Mouse (Mus musculus): Measurements from ENCODE around the gene Gp5. TPM values are rescaled to one million over a fixed set of nuclear protein-coding genes. Genes with fewer than 3 reads are reported as not detected.
A peak's percentile ranks its signal among the peaks of the same experiment; 100 is the strongest.

Gene Gp5
- polyA plus RNA-seq, 1 experiment from 2014 or later = 0.80 TPM

- Histone ChIP-seq H3K9me3 (ENCODE audit: control insufficient read depth, low read length) (no peaks in the 10 kb centered on the region), H3K27ac (ENCODE audit: low read depth) (no peak overlapping the region), H3K4me3 (ENCODE audit: low read depth, low read length) (no peak overlapping the region), H3K4me2 (ENCODE audit: low read length) (no peak overlapping the region), H3K9ac (ENCODE audit: low read length) (no peak overlapping the region), H3K4me1 (replicated peaks; ENCODE audit: control insufficient read depth, insufficient read depth, low read length) (peaks cover 12% of the 10 kb centered on the region), H3K36me3 (ENCODE audit: control insufficient read depth, insufficient read depth, low read length) (no peaks in the 10 kb centered on the region), H3K27me3 (replicated peaks; ENCODE audit: control insufficient read depth, insufficient read depth, low read length) (peaks cover 44% of the 10 kb centered on the region)
- 87% methylated on average over 4 of the region's 4 CpGs for WGBS
- ATAC-seq (replicated peaks; ENCODE audit: low FRiP score, low TSS enrichment, low read depth) (no peak), DNase-seq (ENCODE audit: low spot score) (no peak)
These were observed 4.5 kb downstream of the Gp5 start for GRCm38 (mm10) chr16:30306102-30306501.

GRCm38 (mm10) chr16:30304236-30304635 is 6.3 kb downstream of the Gp5 start:
- DNase-seq (ENCODE audit: low spot score) = no peak
- no peak overlapping the region for H3K9ac ChIP-seq (ENCODE audit: low read length)

GRCm38 (mm10) chr16:30303411-30303810 is 7.2 kb downstream of the Gp5 start:
- Histone ChIP-seq H3K4me1 (replicated peaks; ENCODE audit: control insufficient read depth, insufficient read depth, low read length) (peaks cover 4% of the 10 kb centered on the region), H3K4me3 (ENCODE audit: low read depth, low read length) (no peak overlapping the region), H3K9ac (ENCODE audit: low read length) (no peak overlapping the region), H3K27ac (ENCODE audit: low read depth) (no peak overlapping the region), H3K27me3 (replicated peaks; ENCODE audit: control insufficient read depth, insufficient read depth, low read length) (peaks cover 22% of the 10 kb centered on the region), H3K36me3 (ENCODE audit: control insufficient read depth, insufficient read depth, low read length) (no peaks in the 10 kb centered on the region), H3K4me2 (ENCODE audit: low read length) (no peak overlapping the region), H3K9me3 (ENCODE audit: control insufficient read depth, low read length) (no peaks in the 10 kb centered on the region)
- 76% methylated on average over 2 of the region's 2 CpGs for WGBS
- peak; percentile 45 for DNase-seq (ENCODE audit: low spot score)
- ATAC-seq (replicated peaks; ENCODE audit: low FRiP score, low TSS enrichment, low read depth) = no peak

More at GRCm38 (mm10) chr16:30304236-30304635, 6.3 kb downstream of the Gp5 start:
- 51% methylated on average over 5 of the region's 5 CpGs for WGBS
- H3K27me3 ChIP-seq (replicated peaks; ENCODE audit: control insufficient read depth, insufficient read depth, low read length) = peaks cover 29% of the 10 kb centered on the region
- H3K27ac ChIP-seq (ENCODE audit: low read depth) = no peak overlapping the region
- no peaks in the 10 kb centered on the region for H3K36me3 ChIP-seq (ENCODE audit: control insufficient read depth, insufficient read depth, low read length)
- H3K9me3 ChIP-seq (ENCODE audit: control insufficient read depth, low read length) = no peaks in the 10 kb centered on the region
- H3K4me3 ChIP-seq (ENCODE audit: low read depth, low read length) = no peak overlapping the region
- peaks cover 7% of the 10 kb centered on the region for H3K4me1 ChIP-seq (replicated peaks; ENCODE audit: control insufficient read depth, insufficient read depth, low read length)
- H3K4me2 ChIP-seq (ENCODE audit: low read length) = no peak overlapping the region
- no peak for ATAC-seq (replicated peaks; ENCODE audit: low FRiP score, low TSS enrichment, low read depth)

GRCm38 (mm10) chr16:30302686-30303085 is 7.9 kb downstream of the Gp5 start:
- no peak overlapping the region for H3K4me2 ChIP-seq (ENCODE audit: low read length)
- no peak overlapping the region for H3K27ac ChIP-seq (ENCODE audit: low read depth)
- DNase-seq (ENCODE audit: low spot score) = peak; percentile 21
- no peak for ATAC-seq (replicated peaks; ENCODE audit: low FRiP score, low TSS enrichment, low read depth)
- no peaks in the 10 kb centered on the region for H3K36me3 ChIP-seq (ENCODE audit: control insufficient read depth, insufficient read depth, low read length)
- H3K27me3 ChIP-seq (replicated peaks; ENCODE audit: control insufficient read depth, insufficient read depth, low read length) = peaks cover 14% of the 10 kb centered on the region
- no peak overlapping the region for H3K4me3 ChIP-seq (ENCODE audit: low read depth, low read length)
- WGBS = 81% methylated on average over 6 of the region's 6 CpGs
- no peak overlapping the region for H3K9ac ChIP-seq (ENCODE audit: low read length)
- no peaks in the 10 kb centered on the region for H3K4me1 ChIP-seq (replicated peaks; ENCODE audit: control insufficient read depth, insufficient read depth, low read length)
- no peaks in the 10 kb centered on the region for H3K9me3 ChIP-seq (ENCODE audit: control insufficient read depth, low read length)

- no peaks in the 10 kb centered on the region for H3K36me3 ChIP-seq (ENCODE audit: control insufficient read depth, insufficient read depth, low read length)
- no peaks in the 10 kb centered on the region for H3K27me3 ChIP-seq (replicated peaks; ENCODE audit: control insufficient read depth, insufficient read depth, low read length)
- ATAC-seq (replicated peaks; ENCODE audit: low FRiP score, low TSS enrichment, low read depth) = no peak
- H3K4me3 ChIP-seq (ENCODE audit: low read depth, low read length) = no peak overlapping the region
- 60% methylated on average over 10 of the region's 10 CpGs for WGBS
- peak; percentile 48 for DNase-seq (ENCODE audit: low spot score)
- no peak overlapping the region for H3K27ac ChIP-seq (ENCODE audit: low read depth)
- H3K9me3 ChIP-seq (ENCODE audit: control insufficient read depth, low read length) = no peaks in the 10 kb centered on the region
- H3K9ac ChIP-seq (ENCODE audit: low read length) = no peak overlapping the region
- no peak overlapping the region for H3K4me2 ChIP-seq (ENCODE audit: low read length)
- H3K4me1 ChIP-seq (replicated peaks; ENCODE audit: control insufficient read depth, insufficient read depth, low read length) = no peaks in the 10 kb centered on the region
These were observed 10.8 kb downstream of the Gp5 start for GRCm38 (mm10) chr16:30299711-30300277.

GRCm38 (mm10) chr16:30297450-30297849 is 13.1 kb downstream of the Gp5 start:
- DNase-seq (ENCODE audit: low spot score) (no peak), ATAC-seq (replicated peaks; ENCODE audit: low FRiP score, low TSS enrichment, low read depth) (no peak)
- H3K27me3 ChIP-seq (replicated peaks; ENCODE audit: control insufficient read depth, insufficient read depth, low read length) = no peaks in the 10 kb centered on the region
- no peak overlapping the region for H3K27ac ChIP-seq (ENCODE audit: low read depth)
- H3K4me2 ChIP-seq (ENCODE audit: low read length) = no peak overlapping the region
- H3K9me3 ChIP-seq (ENCODE audit: control insufficient read depth, low read length) = no peaks in the 10 kb centered on the region
- no peak overlapping the region for H3K4me3 ChIP-seq (ENCODE audit: low read depth, low read length)
- H3K4me1 ChIP-seq (replicated peaks; ENCODE audit: control insufficient read depth, insufficient read depth, low read length) = no peaks in the 10 kb centered on the region
- H3K9ac ChIP-seq (ENCODE audit: low read length) = no peak overlapping the region
- no peaks in the 10 kb centered on the region for H3K36me3 ChIP-seq (ENCODE audit: control insufficient read depth, insufficient read depth, low read length)
- 82% methylated on average over 7 of the region's 7 CpGs for WGBS

GRCm38 (mm10) chr16:30296601-30297275 is 13.8 kb downstream of the Gp5 start:
- ATAC-seq (replicated peaks; ENCODE audit: low FRiP score, low TSS enrichment, low read depth) (no peak), DNase-seq (ENCODE audit: low spot score) (no peak)
- no peaks in the 10 kb centered on the region for H3K4me1 ChIP-seq (replicated peaks; ENCODE audit: control insufficient read depth, insufficient read depth, low read length)
- H3K4me2 ChIP-seq (ENCODE audit: low read length) = no peak overlapping the region
- H3K4me3 ChIP-seq (ENCODE audit: low read depth, low read length) = no peak overlapping the region
- H3K36me3 ChIP-seq (ENCODE audit: control insufficient read depth, insufficient read depth, low read length) = no peaks in the 10 kb centered on the region
- no peaks in the 10 kb centered on the region for H3K27me3 ChIP-seq (replicated peaks; ENCODE audit: control insufficient read depth, insufficient read depth, low read length)
- H3K27ac ChIP-seq (ENCODE audit: low read depth) = no peak overlapping the region
- WGBS = 86% methylated on average over 11 of the region's 11 CpGs
- H3K9me3 ChIP-seq (ENCODE audit: control insufficient read depth, low read length) = no peaks in the 10 kb centered on the region
- H3K9ac ChIP-seq (ENCODE audit: low read length) = no peak overlapping the region

- no peaks in the 10 kb centered on the region for H3K27me3 ChIP-seq (replicated peaks; ENCODE audit: control insufficient read depth, insufficient read depth, low read length)
- ATAC-seq (replicated peaks; ENCODE audit: low FRiP score, low TSS enrichment, low read depth) (no peak), DNase-seq (ENCODE audit: low spot score) (no peak)
- no peaks in the 10 kb centered on the region for H3K4me1 ChIP-seq (replicated peaks; ENCODE audit: control insufficient read depth, insufficient read depth, low read length)
- WGBS = 91% methylated on average over 7 of the region's 7 CpGs
- H3K9ac ChIP-seq (ENCODE audit: low read length) = no peak overlapping the region
- no peak overlapping the region for H3K4me2 ChIP-seq (ENCODE audit: low read length)
- no peak overlapping the region for H3K4me3 ChIP-seq (ENCODE audit: low read depth, low read length)
- H3K27ac ChIP-seq (ENCODE audit: low read depth) = no peak overlapping the region
- no peaks in the 10 kb centered on the region for H3K9me3 ChIP-seq (ENCODE audit: control insufficient read depth, low read length)
- H3K36me3 ChIP-seq (ENCODE audit: control insufficient read depth, insufficient read depth, low read length) = no peaks in the 10 kb centered on the region
These were observed 15.5 kb downstream of the Gp5 start for GRCm38 (mm10) chr16:30295106-30295505.

- Histone ChIP-seq H3K9me3 (ENCODE audit: control insufficient read depth, low read length) (no peaks in the 10 kb centered on the region), H3K36me3 (ENCODE audit: control insufficient read depth, insufficient read depth, low read length) (no peaks in the 10 kb centered on the region), H3K27me3 (replicated peaks; ENCODE audit: control insufficient read depth, insufficient read depth, low read length) (no peaks in the 10 kb centered on the region), H3K9ac (ENCODE audit: low read length) (no peak overlapping the region), H3K4me1 (replicated peaks; ENCODE audit: control insufficient read depth, insufficient read depth, low read length) (no peaks in the 10 kb centered on the region), H3K4me3 (ENCODE audit: low read depth, low read length) (no peak overlapping the region), H3K27ac (ENCODE audit: low read depth) (no peak overlapping the region), H3K4me2 (ENCODE audit: low read length) (no peak overlapping the region)
- WGBS = 80% methylated on average over 6 of the region's 6 CpGs
- ATAC-seq (replicated peaks; ENCODE audit: low FRiP score, low TSS enrichment, low read depth) = no peak
- no peak for DNase-seq (ENCODE audit: low spot score)
These were observed 20.1 kb downstream of the Gp5 start for GRCm38 (mm10) chr16:30290436-30290835.

All from intestine, embryonic 14.5 days (tissue).